Comparison of ENCODE assay signal across 14 mouse cellular contexts in genomic region chr1:181285600-181285999, GRCm38 (mm10).
DNase-seq lines count a peak whose midpoint lies in the region; ATAC-seq lines count a peak whose summit lies in the region.
"Had no signal": no experiment of that assay in that cellular context is flagged by ENCODE, and none has a peak within 500 bp of the region (broad histone marks: within the 10 kb centered on the region; RNA-seq: fewer than 3 reads in every experiment).

No protein-coding gene starts in this region.

- no peak overlapping the region for H3K27ac ChIP-seq in kidney, embryonic 14.5 days (ENCODE audit: low read depth, low read length)
- H3K27ac ChIP-seq in intestine, embryonic 15.5 days, result peak overlapping the region; percentile 56
- H3K27ac ChIP-seq in limb, embryonic 10.5 days, result peak overlapping the region; percentile 30; the same call in 1 of the 2 replicates
- no peak overlapping the region for H3K27ac ChIP-seq in neural tube, embryonic 15.5 days (replicated peaks)
- H3K27ac ChIP-seq: forebrain, embryonic 13.5 days; hindbrain, embryonic 12.5 days; midbrain, embryonic 10.5 days had no signal

- no peak for ATAC-seq in kidney, embryonic 14.5 days (ENCODE audit: low FRiP score, low TSS enrichment)
- ATAC-seq in intestine, embryonic 15.5 days, result peak; percentile 60
- no peak for ATAC-seq in neural tube, embryonic 15.5 days (ENCODE audit: low FRiP score)
- ATAC-seq: forebrain, embryonic 13.5 days had no signal

- no peaks in the 10 kb centered on the region for H3K4me1 ChIP-seq in kidney, embryonic 14.5 days (ENCODE audit: control insufficient read depth, insufficient read depth, low read length)
- no peaks in the 10 kb centered on the region for H3K4me1 ChIP-seq in intestine, embryonic 15.5 days (replicated peaks)
- H3K4me1 ChIP-seq in limb, embryonic 10.5 days, result peaks cover 10% of the 10 kb centered on the region; the same call in 1 of the 2 replicates
- H3K4me1 ChIP-seq in neural tube, embryonic 15.5 days, result no peaks in the 10 kb centered on the region
- H3K4me1 ChIP-seq: forebrain, embryonic 13.5 days; midbrain, embryonic 10.5 days had no signal

- DNase-seq in cerebellum, adult 9-11 months, result peak; percentile 9
- no peak for DNase-seq in cerebellum, adult 18-20 months
- DNase-seq in kidney, adult 9 months, result peak; percentile 62
- peak; percentile 24 for DNase-seq in limb, embryonic 10.5 days (ENCODE audit: low spot score)
- no peak for DNase-seq in urinary bladder, adult 18-20 months (ENCODE audit: low spot score in 2 of 2)
- DNase-seq: adrenal gland, adult 2 months; gastrocnemius, postnatal 25 days; spleen, adult 18-20 months had no signal

- no peak overlapping the region for H3K4me2 ChIP-seq in kidney, embryonic 14.5 days (replicated peaks; ENCODE audit: low read depth, low read length)
- H3K4me2 ChIP-seq in intestine, embryonic 15.5 days (replicated peaks), result 0 out of 2 replicates have a peak overlapping the region, but pooled peaks have one; percentile 11
- H3K4me2 ChIP-seq in neural tube, embryonic 15.5 days, result no peak overlapping the region
- H3K4me2 ChIP-seq: forebrain, embryonic 13.5 days; hindbrain, embryonic 12.5 days had no signal

- no peak overlapping the region for H3K9ac ChIP-seq in kidney, embryonic 14.5 days (ENCODE audit: low read depth, low read length)
- no peak overlapping the region for H3K9ac ChIP-seq in intestine, embryonic 15.5 days
- no peak overlapping the region for H3K9ac ChIP-seq in neural tube, embryonic 15.5 days (replicated peaks)
- H3K9ac ChIP-seq: forebrain, embryonic 13.5 days; hindbrain, embryonic 12.5 days had no signal

- 85% methylated on average over 8 of the region's 8 CpGs for WGBS in kidney, embryonic 14.5 days
- 80% methylated on average over 8 of the region's 8 CpGs for WGBS in intestine, embryonic 15.5 days
- WGBS in limb, embryonic 10.5 days, result 89% methylated on average over 8 of the region's 8 CpGs
- WGBS in neural tube, embryonic 15.5 days, result 90% methylated on average over 8 of the region's 8 CpGs

- H3K27me3 ChIP-seq in kidney, embryonic 14.5 days (ENCODE audit: control insufficient read depth, insufficient read depth, low read length), result no peaks in the 10 kb centered on the region
- no peaks in the 10 kb centered on the region for H3K27me3 ChIP-seq in intestine, embryonic 15.5 days (replicated peaks)
- H3K27me3 ChIP-seq in limb, embryonic 10.5 days (ENCODE audit: low read depth, poor library complexity, severe bottlenecking), result no peaks in the 10 kb centered on the region
- H3K27me3 ChIP-seq in neural tube, embryonic 15.5 days (replicated peaks), result no peaks in the 10 kb centered on the region
- H3K27me3 ChIP-seq: forebrain, embryonic 13.5 days; hindbrain, embryonic 12.5 days had no signal

- no peaks in the 10 kb centered on the region for H3K9me3 ChIP-seq in kidney, embryonic 14.5 days (ENCODE audit: control insufficient read depth, low read length)
- no peaks in the 10 kb centered on the region for H3K9me3 ChIP-seq in intestine, embryonic 15.5 days
- H3K9me3 ChIP-seq in limb, embryonic 10.5 days (replicated peaks), result no peaks in the 10 kb centered on the region
- H3K9me3 ChIP-seq in neural tube, embryonic 15.5 days (replicated peaks), result no peaks in the 10 kb centered on the region
- H3K9me3 ChIP-seq: forebrain, embryonic 13.5 days; hindbrain, embryonic 12.5 days; midbrain, embryonic 10.5 days had no signal

- no peak overlapping the region for H3K4me3 ChIP-seq in kidney, embryonic 14.5 days (ENCODE audit: low read length)
- H3K4me3 ChIP-seq in intestine, embryonic 15.5 days (replicated peaks), result no peak overlapping the region
- no peak overlapping the region for H3K4me3 ChIP-seq in limb, embryonic 10.5 days
- H3K4me3 ChIP-seq in neural tube, embryonic 15.5 days (replicated peaks), result no peak overlapping the region
- H3K4me3 ChIP-seq: forebrain, embryonic 13.5 days; hindbrain, embryonic 12.5 days; midbrain, embryonic 10.5 days had no signal

- no peaks in the 10 kb centered on the region for H3K36me3 ChIP-seq in kidney, embryonic 14.5 days (ENCODE audit: control insufficient read depth, insufficient read depth, low read length)
- no peaks in the 10 kb centered on the region for H3K36me3 ChIP-seq in intestine, embryonic 15.5 days
- H3K36me3 ChIP-seq in limb, embryonic 10.5 days, result no peaks in the 10 kb centered on the region
- no peaks in the 10 kb centered on the region for H3K36me3 ChIP-seq in neural tube, embryonic 15.5 days
- H3K36me3 ChIP-seq: hindbrain, embryonic 12.5 days; midbrain, embryonic 10.5 days had no signal

Comparison
In these comparisons a context has a peak if more than half of its experiments do, and no peak if none do; other contexts are left out.
1. DNase-seq: peak in cerebellum, adult 9-11 months (single experiment), kidney, adult 9 months (single experiment) and limb, embryonic 10.5 days (single experiment); none in cerebellum, adult 18-20 months (0 of 2) and urinary bladder, adult 18-20 months (0 of 2).
2. H3K27ac ChIP-seq: peak in intestine, embryonic 15.5 days (single experiment) and limb, embryonic 10.5 days (single experiment); none in kidney, embryonic 14.5 days (single experiment) and neural tube, embryonic 15.5 days (single experiment).